Mouse (Mus musculus): Measurements from ENCODE around the gene Commd6. TPM values are rescaled to one million over a fixed set of nuclear protein-coding genes. Genes with fewer than 3 reads are reported as not detected.

The Commd6 gene
- polyA plus RNA-seq (2012; rRNA removed) = 51.3 and 59.1 TPM in 2 replicates

DNA sequence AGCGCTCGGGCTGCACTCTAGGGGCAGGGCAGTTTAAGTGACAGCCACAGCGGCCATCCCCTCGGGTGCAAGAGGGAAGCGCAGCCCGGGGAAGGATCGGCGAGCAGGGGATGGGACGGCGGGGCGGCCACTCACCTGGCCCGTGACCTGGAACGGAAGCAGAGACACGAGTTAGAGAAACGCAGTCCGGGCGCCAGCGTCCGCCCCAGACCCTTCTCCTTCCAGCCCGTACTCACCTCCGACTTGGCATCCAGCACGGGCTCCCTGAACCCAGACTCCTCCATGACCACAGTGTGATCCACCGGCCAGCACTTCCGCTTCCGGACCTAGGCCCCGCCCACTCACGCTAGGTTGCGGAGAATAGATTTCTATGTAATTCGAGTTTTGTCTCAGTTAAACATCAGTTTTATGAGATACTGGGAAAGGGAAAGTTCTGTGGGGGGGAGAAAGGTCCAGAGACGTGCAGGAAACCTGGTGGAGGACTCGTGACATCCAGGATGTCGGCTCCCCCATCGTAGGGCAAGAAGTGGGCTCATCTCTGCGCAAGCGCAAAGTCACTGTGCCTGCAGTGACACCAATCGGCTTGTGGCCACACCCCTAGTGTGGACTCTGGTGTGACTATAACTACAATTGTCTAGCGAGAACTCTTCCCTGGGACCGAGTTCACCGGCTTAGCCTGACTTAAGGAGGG, at the start of gene Commd6:
Commd6 (minus strand) TSS at position 534 of the 691 bp plus-strand sequence.

DNA sequence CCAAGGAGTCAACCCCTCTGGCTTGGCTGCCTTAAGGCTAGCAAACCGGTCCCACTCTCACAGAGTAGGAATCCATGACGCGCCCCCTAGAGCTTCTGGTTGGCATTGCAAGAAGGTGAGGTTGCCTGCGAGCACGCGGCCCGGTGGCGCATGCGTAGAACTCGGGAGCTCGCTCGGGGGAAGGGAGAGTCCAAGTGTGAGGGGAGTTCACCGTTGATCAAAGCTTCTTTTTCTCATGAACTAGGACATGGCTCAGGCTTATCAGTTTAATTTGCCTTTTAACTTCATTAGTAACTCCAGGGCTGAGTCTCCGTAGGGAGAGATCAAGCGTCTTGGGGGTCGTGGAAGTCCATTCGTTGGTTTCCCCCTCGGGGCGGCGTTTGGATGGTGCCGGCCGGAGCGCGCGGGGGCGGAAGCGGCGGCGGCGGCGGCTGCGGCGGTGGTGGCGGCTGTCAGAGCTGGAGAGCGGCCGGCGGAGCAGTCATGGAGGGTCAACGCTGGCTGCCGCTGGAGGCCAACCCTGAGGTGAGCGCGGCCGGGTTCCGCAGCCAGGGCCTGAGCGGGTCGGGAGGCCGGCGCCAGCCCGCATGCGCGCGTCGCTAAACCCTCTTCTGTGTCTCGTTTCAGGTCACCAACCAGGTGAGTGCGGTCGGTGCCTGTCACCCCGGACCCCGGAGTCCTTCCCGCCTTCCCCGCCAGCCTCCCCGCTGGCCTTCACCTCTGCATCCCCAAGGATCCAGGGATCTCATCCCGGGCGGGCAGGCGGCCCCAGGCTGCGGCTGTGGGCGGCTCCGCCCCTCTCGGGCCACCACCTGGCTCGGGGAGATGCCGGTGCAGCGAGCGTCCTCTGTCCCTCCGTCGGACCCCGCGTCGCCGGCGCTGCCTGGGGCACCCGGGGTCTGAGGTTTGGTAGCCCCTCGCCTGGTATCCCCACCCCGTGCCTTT, 13.4 kb upstream of the Commd6 start, which contains the start of gene Uchl3:
Uchl3 (plus strand) TSS at position 387 of the 945 bp plus-strand sequence.

DNA sequence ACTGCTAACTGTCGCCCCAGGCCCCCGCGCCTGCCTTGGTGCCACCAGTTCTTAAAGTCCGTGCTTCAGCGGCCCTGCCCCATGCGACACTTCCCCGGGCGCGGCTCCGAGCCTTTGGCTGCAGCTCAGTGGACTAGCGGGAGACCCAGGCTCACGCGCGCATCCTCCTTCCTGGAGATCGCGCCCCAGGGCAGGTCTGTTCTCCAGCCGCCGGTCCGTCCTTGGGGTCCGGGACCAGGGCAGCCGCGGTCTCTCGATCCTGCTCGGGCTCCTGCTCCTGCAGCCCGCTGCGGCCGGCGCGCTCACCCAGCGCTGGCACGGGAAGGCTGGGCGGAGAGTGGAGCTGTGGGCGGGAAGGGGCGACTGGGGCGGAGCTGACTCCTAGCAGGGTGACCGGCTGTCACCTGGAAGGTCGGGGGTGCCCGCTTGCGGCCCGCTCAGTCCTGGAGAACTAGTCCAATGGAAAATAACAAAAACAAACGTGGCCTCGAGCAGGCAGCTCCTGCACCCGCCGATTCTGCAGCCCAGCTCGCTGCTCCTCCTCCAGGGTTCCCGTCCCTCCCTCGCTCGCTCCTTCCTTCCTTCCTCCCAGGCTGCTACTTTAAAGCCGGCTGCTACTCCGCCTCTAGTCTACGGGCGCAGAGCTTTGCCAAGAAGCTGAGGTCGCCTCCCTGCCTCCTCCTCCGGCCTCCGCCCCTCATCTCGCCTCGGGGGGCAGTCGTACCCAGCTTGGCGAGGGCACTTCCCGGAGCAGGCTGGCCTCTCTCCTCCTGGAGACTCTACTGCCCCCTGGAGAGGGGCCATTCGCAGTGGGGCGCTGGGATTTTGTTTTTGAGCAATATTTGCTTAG, 31.7 kb downstream of the Commd6 start, which contains the start of gene Tbc1d4:
Tbc1d4 (minus strand) TSS at position 673 of the 850 bp plus-strand sequence.

Other genes with a start within 250 kb of the Commd6 start
- 3.7 and 7.5 TPM in 2 replicates for gene Tbc1d4, start 31.5 kb downstream of the Commd6 start, polyA plus RNA-seq (2012; rRNA removed)
- gene Uchl3, start 13.3 kb upstream of the Commd6 start, polyA plus RNA-seq (2012; rRNA removed) = 66.1 and 95.6 TPM in 2 replicates
- gene Gm9922, start 89.1 kb upstream of the Commd6 start, polyA plus RNA-seq (2012; rRNA removed) = 0.36 and 0.46 TPM in 2 replicates
- gene Lmo7, start 89.3 kb upstream of the Commd6 start, polyA plus RNA-seq (2012; rRNA removed) = 3.7 and 6.4 TPM in 2 replicates

All from central nervous system, embryonic 11.5 days (tissue).